Mouse (Mus musculus): ENCODE data around the gene Olfr1415. TPM values are rescaled to one million over a fixed set of nuclear protein-coding genes. Genes with fewer than 3 reads are reported as not detected.
"Not testable (repeated sequence)": the region's sequence is repeated elsewhere in the genome, so short reads cannot be mapped to it uniquely, and the experiment has no call there.

The Olfr1415 gene
- not detected for total RNA-seq (2018; cell fraction: chromatin; rRNA removed)
- not detected for total RNA-seq (2018; cell fraction: cytosol; rRNA removed)
- not detected for total RNA-seq (2018; cell fraction: nucleus; rRNA removed)
- not detected in 3 replicates for polyA plus RNA-seq (2018)

GRCm38 (mm10) chr1:92496001-92496400, at the start of gene Olfr1415:
Gene Olfr1415 (minus strand): TSS chr1:92496101.
- no peaks in the 10 kb centered on the region for H3K79me2 ChIP-seq (ENCODE audit: inconsistent target)
- WGBS (ENCODE audit: missing documents) = 93% methylated on average over 2 of the region's 2 CpGs
- H3K4me3 ChIP-seq (ENCODE audit: inconsistent target) = no peak within 1 kb of the TSS
- H3K27ac ChIP-seq = no peak within 1 kb of the TSS
- H3K36me3 ChIP-seq (ENCODE audit: inconsistent target) = no peaks in the 10 kb centered on the region

DNA sequence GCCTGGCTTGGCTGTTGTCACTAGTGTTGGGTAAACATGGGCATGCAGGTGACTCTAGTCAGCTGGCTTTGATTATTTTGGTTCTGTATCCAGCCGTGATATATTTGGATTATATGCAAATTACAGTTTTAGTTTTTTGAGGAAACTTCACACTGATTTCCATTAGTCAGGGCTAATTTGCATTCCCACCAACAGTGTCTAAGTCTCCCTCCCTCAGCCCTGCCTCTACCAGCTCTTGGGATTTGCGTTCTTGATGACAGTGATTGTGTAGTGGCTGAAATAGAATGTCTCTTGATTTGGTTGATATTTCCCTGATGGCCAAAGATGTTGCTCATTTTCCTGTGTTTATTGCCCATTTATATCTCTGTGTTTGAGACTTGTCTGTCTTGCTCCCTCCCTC, 43.2 kb upstream of the Olfr1415 start:
- 55% methylated on average over 2 of the region's 2 CpGs for WGBS (ENCODE audit: missing documents)
- no peaks in the 10 kb centered on the region for H3K79me2 ChIP-seq (ENCODE audit: inconsistent target)
- no peak overlapping the region for H3K27ac ChIP-seq
- H3K36me3 ChIP-seq (ENCODE audit: inconsistent target) = no peaks in the 10 kb centered on the region
- H3K4me3 ChIP-seq (ENCODE audit: inconsistent target) = no peak overlapping the region

DNA sequence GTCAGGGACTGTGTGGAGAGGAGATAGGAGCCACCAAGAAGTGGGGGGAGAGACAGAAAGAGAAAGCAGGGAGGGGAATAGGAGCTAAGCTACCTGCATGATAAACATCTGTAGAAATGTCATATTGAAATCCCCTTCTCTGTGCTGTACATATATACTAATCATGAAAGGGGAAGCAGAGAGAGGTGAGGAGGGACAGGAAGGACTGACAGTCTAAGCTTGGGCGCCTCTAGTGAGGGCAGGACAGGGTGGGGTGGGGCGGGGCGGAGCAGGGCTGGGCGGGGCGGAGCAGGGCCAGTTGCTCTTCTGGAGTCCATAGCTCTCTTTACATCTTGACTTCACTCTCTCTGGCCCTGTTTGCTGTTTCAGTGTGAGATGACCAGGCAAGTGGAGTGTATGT, 41.1 kb upstream of the Olfr1415 start:
- WGBS (ENCODE audit: missing documents) = 36% methylated on average over 5 of the region's 5 CpGs
- H3K36me3 ChIP-seq (ENCODE audit: inconsistent target) = no peaks in the 10 kb centered on the region
- no peak overlapping the region for H3K27ac ChIP-seq
- H3K4me3 ChIP-seq (ENCODE audit: inconsistent target) = no peak overlapping the region
- H3K79me2 ChIP-seq (ENCODE audit: inconsistent target) = no peaks in the 10 kb centered on the region

- Histone ChIP-seq H3K36me3 (ENCODE audit: inconsistent target) (no peaks in the 10 kb centered on the region), H3K79me2 (ENCODE audit: inconsistent target) (no peaks in the 10 kb centered on the region), H3K4me3 (ENCODE audit: inconsistent target) (no peak overlapping the region), H3K27ac (no peak overlapping the region)
- 87% methylated on average over 3 of the region's 3 CpGs for WGBS (ENCODE audit: missing documents)
These were observed 27.9 kb upstream of the Olfr1415 start for GRCm38 (mm10) chr1:92523764-92524163.

GRCm38 (mm10) chr1:92521376-92521775, 25.5 kb upstream of the Olfr1415 start:
- no peak overlapping the region for H3K27ac ChIP-seq
- 26% methylated on average over 9 of the region's 10 CpGs for WGBS (ENCODE audit: missing documents)
- H3K36me3 ChIP-seq (ENCODE audit: inconsistent target) = no peaks in the 10 kb centered on the region
- H3K4me3 ChIP-seq (ENCODE audit: inconsistent target) = no peak overlapping the region
- H3K79me2 ChIP-seq (ENCODE audit: inconsistent target) = no peaks in the 10 kb centered on the region

GRCm38 (mm10) chr1:92519046-92519445, 23.1 kb upstream of the Olfr1415 start:
- Histone ChIP-seq H3K79me2 (ENCODE audit: inconsistent target) (no peaks in the 10 kb centered on the region), H3K27ac (no peak overlapping the region), H3K4me3 (ENCODE audit: inconsistent target) (no peak overlapping the region), H3K36me3 (ENCODE audit: inconsistent target) (no peaks in the 10 kb centered on the region)
- 76% methylated on average over 6 of the region's 6 CpGs for WGBS (ENCODE audit: missing documents)

GRCm38 (mm10) chr1:92518561-92518960, 22.7 kb upstream of the Olfr1415 start, which contains the start of gene Olfr1414:
Gene Olfr1414 (minus strand): TSS chr1:92518661.
- H3K27ac ChIP-seq = no peak within 1 kb of the TSS

DNA sequence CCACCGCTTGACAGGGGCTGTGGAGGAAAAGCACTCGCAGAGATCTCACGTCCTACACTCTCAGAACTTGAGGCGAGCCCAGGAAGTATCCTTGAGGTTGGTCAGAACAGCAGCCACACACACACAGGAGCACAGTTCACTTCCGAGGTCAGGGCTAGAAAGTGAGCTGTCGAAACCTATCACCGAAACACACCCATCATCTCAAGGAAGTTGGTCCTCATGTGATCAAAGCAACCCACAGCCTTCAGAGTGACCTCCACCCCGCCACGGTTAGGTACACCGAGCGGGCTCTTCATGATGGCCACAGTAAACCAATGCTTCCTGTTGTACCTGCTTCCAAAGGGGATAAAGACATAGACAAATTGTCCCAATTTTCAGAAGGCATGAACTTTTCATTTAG, 19.5 kb upstream of the Olfr1415 start:
- WGBS (ENCODE audit: missing documents) = 54% methylated on average over 11 of the region's 11 CpGs
- no peaks in the 10 kb centered on the region for H3K36me3 ChIP-seq (ENCODE audit: inconsistent target)
- no peak overlapping the region for H3K4me3 ChIP-seq (ENCODE audit: inconsistent target)
- H3K79me2 ChIP-seq (ENCODE audit: inconsistent target) = no peaks in the 10 kb centered on the region
- H3K27ac ChIP-seq = no peak overlapping the region

More at GRCm38 (mm10) chr1:92518561-92518960, 22.7 kb upstream of the Olfr1415 start, which contains the start of gene Olfr1414:
- Histone ChIP-seq H3K4me3 (ENCODE audit: inconsistent target) (no peak within 1 kb of the TSS), H3K36me3 (ENCODE audit: inconsistent target) (no peaks in the 10 kb centered on the region), H3K79me2 (ENCODE audit: inconsistent target) (no peaks in the 10 kb centered on the region)
- 82% methylated on average over 3 of the region's 3 CpGs for WGBS (ENCODE audit: missing documents)

- H3K36me3 ChIP-seq (ENCODE audit: inconsistent target) = not testable (repeated sequence)
- WGBS (ENCODE audit: missing documents) = 89% methylated on average over 3 of the region's 5 CpGs
These were observed 15.7 kb upstream of the Olfr1415 start for GRCm38 (mm10) chr1:92511646-92512045.

DNA sequence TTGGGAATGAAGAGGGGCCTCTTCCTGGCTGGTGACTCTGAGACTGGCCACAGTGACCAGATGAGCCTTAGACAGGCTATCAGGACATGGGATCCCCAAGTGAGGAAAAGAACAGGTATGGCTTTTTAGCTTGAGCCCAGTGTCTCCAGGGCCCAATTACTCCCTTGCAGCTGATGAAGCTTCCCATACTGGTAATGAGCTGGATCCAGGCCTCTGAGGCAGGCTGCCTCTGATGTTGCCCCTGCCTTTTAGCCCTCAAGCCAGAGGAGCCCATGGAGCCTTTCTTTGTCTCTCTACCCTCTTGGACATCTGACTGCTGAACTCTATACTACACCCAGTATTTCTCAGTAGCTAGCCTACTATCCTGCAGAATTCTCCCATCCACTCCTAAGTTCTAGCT, 10.9 kb downstream of the Olfr1415 start, which contains the start of gene Olfr1416:
Gene Olfr1416, minus strand, starts transcription at position 101 of the 400 bp plus-strand sequence.
- Histone ChIP-seq H3K27ac (no peak within 1 kb of the TSS), H3K36me3 (ENCODE audit: inconsistent target) (no peaks in the 10 kb centered on the region), H3K4me3 (ENCODE audit: inconsistent target) (no peak within 1 kb of the TSS)

More at GRCm38 (mm10) chr1:92511646-92512045, 15.7 kb upstream of the Olfr1415 start:
- not testable (repeated sequence) for H3K4me3 ChIP-seq (ENCODE audit: inconsistent target); H3K27ac ChIP-seq; H3K79me2 ChIP-seq (ENCODE audit: inconsistent target)

GRCm38 (mm10) chr1:92474066-92474578, 21.8 kb downstream of the Olfr1415 start:
- 4% methylated on average over 10 of the region's 10 CpGs for WGBS (ENCODE audit: missing documents)
- Histone ChIP-seq H3K27ac (peak overlapping the region; percentile 25; the same call in 1 of the 2 replicates), H3K79me2 (ENCODE audit: inconsistent target) (peaks cover 24% of the 10 kb centered on the region), H3K36me3 (ENCODE audit: inconsistent target) (peaks cover 8% of the 10 kb centered on the region; the same call in 1 of the 2 replicates), H3K4me3 (ENCODE audit: inconsistent target) (peak overlapping the region; percentile 90)

More for the DNA sequence above, 10.9 kb downstream of the Olfr1415 start, which contains the start of gene Olfr1416:
- H3K79me2 ChIP-seq (ENCODE audit: inconsistent target) = no peaks in the 10 kb centered on the region

GRCm38 (mm10) chr1:92473165-92474041, 22.5 kb downstream of the Olfr1415 start, which contains the start of gene Ndufa10:
Gene Ndufa10 (minus strand): TSS chr1:92473860.
- H3K27ac ChIP-seq = peak within 1 kb of the TSS; percentile 43
- peaks cover 11% of the 10 kb centered on the region; the same call in 1 of the 2 replicates for H3K36me3 ChIP-seq (ENCODE audit: inconsistent target)
- peak within 1 kb of the TSS; percentile 90 for H3K4me3 ChIP-seq (ENCODE audit: inconsistent target)
- H3K79me2 ChIP-seq (ENCODE audit: inconsistent target) = peaks cover 24% of the 10 kb centered on the region
- WGBS (ENCODE audit: missing documents) = 2% methylated on average over 63 of the region's 67 CpGs

DNA sequence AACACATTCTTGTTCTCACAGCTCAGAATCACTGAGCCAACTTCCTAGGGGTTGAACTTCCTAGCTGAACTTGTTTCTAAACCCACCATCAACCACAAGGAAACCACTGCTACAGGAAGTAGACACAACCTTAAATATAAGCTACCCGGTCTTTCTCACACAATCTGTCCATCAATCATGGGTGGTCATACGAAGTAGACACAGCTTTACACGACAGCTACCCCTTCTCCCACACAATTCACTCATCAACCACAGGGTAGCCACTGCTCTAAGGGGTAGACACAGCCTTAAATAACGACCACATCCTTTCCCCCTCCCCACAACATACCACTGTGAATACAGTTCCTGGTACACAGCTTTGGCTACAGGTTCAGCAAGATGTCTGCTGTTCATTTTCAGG, 27.0 kb downstream of the Olfr1415 start:
- Histone ChIP-seq H3K27ac (no peak overlapping the region), H3K4me3 (ENCODE audit: inconsistent target) (no peak overlapping the region), H3K79me2 (ENCODE audit: inconsistent target) (peaks cover 24% of the 10 kb centered on the region), H3K36me3 (ENCODE audit: inconsistent target) (peaks cover 56% of the 10 kb centered on the region)
- 11% methylated on average over 4 of the region's 4 CpGs for WGBS (ENCODE audit: missing documents)

DNA sequence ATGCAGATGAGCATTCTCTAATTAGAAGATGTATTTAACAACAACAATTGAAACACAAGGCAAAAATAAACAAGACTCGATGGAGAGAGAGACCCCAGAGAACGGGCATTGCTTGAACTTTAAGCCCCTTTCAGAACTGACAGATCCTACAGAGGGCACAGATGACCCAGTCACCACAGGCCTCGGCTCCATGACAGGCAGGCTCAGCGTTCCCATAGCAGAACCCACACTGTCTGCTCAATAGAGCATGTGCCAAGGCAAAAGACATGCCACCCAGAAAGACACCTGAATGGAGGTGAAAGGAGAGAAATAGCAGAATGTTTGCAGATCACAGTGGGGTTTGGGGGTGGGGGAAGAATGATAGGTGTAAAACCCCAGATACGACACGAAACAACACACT, 37.5 kb downstream of the Olfr1415 start:
- 95% methylated on average over 6 of the region's 6 CpGs for WGBS (ENCODE audit: missing documents)
- no peaks in the 10 kb centered on the region for H3K79me2 ChIP-seq (ENCODE audit: inconsistent target)
- H3K36me3 ChIP-seq (ENCODE audit: inconsistent target) = peaks cover 87% of the 10 kb centered on the region
- H3K27ac ChIP-seq = no peak overlapping the region
- H3K4me3 ChIP-seq (ENCODE audit: inconsistent target) = no peak overlapping the region

DNA sequence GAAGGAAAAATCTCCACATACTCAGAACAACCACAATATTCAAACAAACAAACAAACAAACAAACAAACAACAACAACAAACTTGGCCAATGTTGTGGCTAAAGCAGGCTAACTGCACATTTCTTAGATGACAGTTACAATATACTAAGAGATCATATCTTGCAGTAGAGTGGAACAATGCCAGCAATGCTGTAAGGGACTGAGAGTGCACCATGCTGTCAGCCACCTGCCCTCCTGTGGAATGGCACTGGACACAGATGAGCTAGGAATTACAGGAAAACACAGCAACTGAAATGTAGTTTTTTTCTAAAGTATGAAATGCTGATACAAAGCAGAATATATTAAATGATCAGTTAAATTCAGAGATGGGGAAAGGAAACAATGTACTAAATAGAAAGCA, 38.1 kb downstream of the Olfr1415 start:
- H3K4me3 ChIP-seq (ENCODE audit: inconsistent target) = no peak overlapping the region
- peaks cover 87% of the 10 kb centered on the region for H3K36me3 ChIP-seq (ENCODE audit: inconsistent target)
- no peak overlapping the region for H3K27ac ChIP-seq
- no peaks in the 10 kb centered on the region for H3K79me2 ChIP-seq (ENCODE audit: inconsistent target)

All from macrophage (primary cell).